Mouse (Mus musculus): ENCODE measurements around the gene Padi4. TPM values are rescaled to one million over a fixed set of nuclear protein-coding genes. Genes with fewer than 3 reads are reported as not detected.

Padi4 gene
- total and polyA plus RNA-seq, 2 experiments from 2014 or later, result 0.06 TPM; not detected in 1

DNA sequence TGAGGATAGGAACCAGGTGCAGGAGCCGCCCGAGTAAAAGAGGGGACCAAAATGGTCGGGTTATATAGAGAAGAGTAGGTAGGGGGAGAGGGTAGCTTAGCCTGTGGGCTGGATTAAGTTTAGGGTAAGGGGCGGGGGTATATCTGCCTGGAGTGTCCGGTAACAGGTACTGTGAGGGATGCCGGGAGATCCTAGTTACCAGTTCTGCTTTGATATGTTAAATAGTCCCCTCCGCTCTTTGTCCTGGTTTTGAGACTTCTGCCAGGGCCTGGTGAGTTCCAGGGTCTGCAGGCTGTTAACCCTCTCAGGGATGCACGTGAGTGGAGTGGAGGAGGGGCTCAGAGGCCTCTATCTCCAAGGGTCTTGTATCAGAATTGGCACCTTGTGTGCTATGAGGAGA, 70.4 kb downstream of the Padi4 start:
- peak overlapping the region; percentile 87 for H3K4me2 ChIP-seq (ENCODE audit: low read depth)
- peaks cover 8% of the 10 kb centered on the region for H3K36me3 ChIP-seq (ENCODE audit: insufficient read depth)
- WGBS, result 7% methylated on average over 8 of the region's 8 CpGs
- H3K4me3 ChIP-seq (ENCODE audit: low read depth, low read length), result peak overlapping the region; percentile 96
- no peak overlapping the region for H3K27ac ChIP-seq (ENCODE audit: low read depth, low read length)
- H3K9ac ChIP-seq, result 0 out of 2 replicates have a peak overlapping the region, but pooled peaks have one; percentile 67
- no peaks in the 10 kb centered on the region for H3K9me3 ChIP-seq (ENCODE audit: low read length)
- no peak for DNase-seq
- no peak for ATAC-seq
- H3K27me3 ChIP-seq (ENCODE audit: insufficient read depth, low read length), result peaks cover 12% of the 10 kb centered on the region
- peaks cover 5% of the 10 kb centered on the region; the same call in 1 of the 2 replicates for H3K4me1 ChIP-seq (ENCODE audit: insufficient read depth)
- TF ChIP-seq CTCF (IDR thresholded peaks at IDR 0.05; ENCODE audit: low read depth), result no peak

- H3K36me3 ChIP-seq (ENCODE audit: insufficient read depth), result no peaks in the 10 kb centered on the region
- H3K4me1 ChIP-seq (ENCODE audit: insufficient read depth), result peaks cover 5% of the 10 kb centered on the region; the same call in 1 of the 2 replicates
- peak; percentile 73 for ATAC-seq
- peak overlapping the region; percentile 67 for H3K9ac ChIP-seq
- H3K27me3 ChIP-seq (ENCODE audit: insufficient read depth, low read length), result peaks cover 12% of the 10 kb centered on the region
- H3K4me3 ChIP-seq (ENCODE audit: low read depth, low read length), result peak overlapping the region; percentile 96
- 2% methylated on average over 34 of the region's 68 CpGs for WGBS
- no peaks in the 10 kb centered on the region for H3K9me3 ChIP-seq (ENCODE audit: low read length)
- peak; percentile 85 for DNase-seq
- peak overlapping the region; percentile 93 for H3K27ac ChIP-seq (ENCODE audit: low read depth, low read length)
- TF ChIP-seq CTCF (IDR thresholded peaks at IDR 0.05; ENCODE audit: low read depth), result no peak
- H3K4me2 ChIP-seq (ENCODE audit: low read depth), result peak overlapping the region; percentile 87
These were observed 71.3 kb downstream of the Padi4 start for GRCm38 (mm10) chr4:140702611-140703327.

DNA sequence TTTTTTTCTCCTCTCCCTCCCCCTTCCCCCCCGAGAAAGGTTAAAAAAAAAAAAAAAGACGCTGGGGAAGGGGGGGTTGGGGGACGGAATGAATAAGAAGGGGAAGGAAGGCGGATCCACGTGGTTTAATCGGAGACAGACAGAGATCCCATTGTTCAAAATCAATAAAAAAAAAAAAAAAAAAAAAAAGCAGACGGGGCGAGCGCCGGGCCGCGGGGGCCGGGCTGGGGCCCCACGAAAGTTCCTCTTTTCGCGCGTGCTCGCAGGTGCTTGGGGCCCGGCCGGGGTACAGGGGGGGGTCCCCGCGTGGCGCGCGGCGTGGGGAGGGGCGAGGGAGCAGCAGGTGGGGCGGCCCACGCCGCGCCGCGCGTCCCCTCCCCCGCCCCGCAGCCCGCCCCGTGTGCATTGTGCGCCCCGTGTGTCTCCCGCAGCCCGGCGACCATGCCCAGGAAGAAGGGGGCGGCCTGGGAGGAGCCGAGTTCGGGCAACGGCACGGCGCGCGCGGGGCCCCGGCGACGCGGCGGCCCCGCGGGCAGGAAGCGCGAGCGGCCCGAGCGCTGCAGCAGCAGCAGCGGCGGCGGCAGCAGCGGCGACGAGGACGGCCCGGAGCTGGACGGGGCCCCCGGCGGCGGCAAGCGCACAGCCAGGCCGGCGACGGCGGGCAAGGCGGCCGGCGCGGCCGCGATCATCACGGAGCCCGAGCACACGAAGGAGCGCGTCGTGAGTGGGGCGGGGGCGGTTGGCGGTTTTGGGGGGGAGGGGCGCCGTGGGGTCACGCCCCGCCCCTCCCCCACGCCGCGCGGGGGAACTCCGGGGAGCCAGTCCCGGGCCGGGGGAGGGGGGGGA, 72.1 kb downstream of the Padi4 start:
- Histone ChIP-seq H3K36me3 (ENCODE audit: insufficient read depth) (no peaks in the 10 kb centered on the region), H3K27ac (ENCODE audit: low read depth, low read length) (peak overlapping the region; percentile 93), H3K4me1 (ENCODE audit: insufficient read depth) (peaks cover 5% of the 10 kb centered on the region; the same call in 1 of the 2 replicates), H3K4me3 (ENCODE audit: low read depth, low read length) (peak overlapping the region; percentile 96), H3K9me3 (ENCODE audit: low read length) (no peaks in the 10 kb centered on the region), H3K4me2 (ENCODE audit: low read depth) (peak overlapping the region; percentile 87), H3K9ac (peak overlapping the region; percentile 67), H3K27me3 (ENCODE audit: insufficient read depth, low read length) (peaks cover 12% of the 10 kb centered on the region)
- TF ChIP-seq CTCF (IDR thresholded peaks at IDR 0.05; ENCODE audit: low read depth), result no peak
- under 1% methylated on average over 58 of the region's 107 CpGs for WGBS
- peak; percentile 18 for ATAC-seq
- no peak for DNase-seq

DNA sequence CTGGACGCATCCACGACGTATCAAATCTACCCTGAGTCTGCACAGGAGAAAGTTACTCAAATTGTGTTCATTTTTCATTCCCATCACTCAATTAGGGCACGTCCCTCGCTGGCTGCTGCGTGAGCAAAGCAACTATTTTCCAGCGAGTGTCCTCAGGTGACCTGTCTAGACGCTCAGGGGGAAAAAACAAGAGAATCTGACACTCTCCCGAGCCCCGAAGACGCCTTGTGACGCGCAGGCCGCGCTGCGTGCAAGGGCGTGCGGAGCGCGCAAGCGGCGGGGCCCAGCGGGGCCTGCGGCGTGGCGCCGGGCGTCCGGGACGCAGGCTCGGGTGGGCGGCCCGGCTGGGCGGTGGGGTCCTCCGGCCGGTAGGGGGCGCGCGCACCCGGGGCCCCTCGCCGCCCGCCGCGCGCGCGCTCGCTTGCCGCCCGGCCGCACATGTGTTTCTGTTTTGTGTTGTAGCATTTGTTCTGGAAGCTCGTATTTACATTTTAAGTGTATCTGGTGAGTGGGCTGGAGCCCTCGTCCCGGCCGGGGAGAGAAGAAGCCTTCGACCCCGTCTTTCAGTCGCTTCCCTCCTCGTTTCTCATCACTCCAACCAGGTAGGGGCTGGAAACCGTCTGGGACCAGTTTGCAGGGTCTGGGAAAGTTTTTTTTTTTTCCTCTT, 72.9 kb downstream of the Padi4 start:
- H3K27ac ChIP-seq (ENCODE audit: low read depth, low read length), result peak overlapping the region; percentile 93
- no peaks in the 10 kb centered on the region for H3K36me3 ChIP-seq (ENCODE audit: insufficient read depth)
- H3K4me2 ChIP-seq (ENCODE audit: low read depth), result peak overlapping the region; percentile 87
- peak overlapping the region; percentile 67 for H3K9ac ChIP-seq
- DNase-seq, result peak; percentile 86
- H3K4me1 ChIP-seq (ENCODE audit: insufficient read depth), result peaks cover 5% of the 10 kb centered on the region; the same call in 1 of the 2 replicates
- H3K27me3 ChIP-seq (ENCODE audit: insufficient read depth, low read length), result peaks cover 12% of the 10 kb centered on the region
- ATAC-seq, result peak; percentile 80
- TF ChIP-seq CTCF (IDR thresholded peaks at IDR 0.05; ENCODE audit: low read depth), result peak; percentile 19; the same call in 1 of the 2 replicates
- peak overlapping the region; percentile 96 for H3K4me3 ChIP-seq (ENCODE audit: low read depth, low read length)
- no peaks in the 10 kb centered on the region for H3K9me3 ChIP-seq (ENCODE audit: low read length)
- WGBS, result 1% methylated on average over 58 of the region's 61 CpGs

DNA sequence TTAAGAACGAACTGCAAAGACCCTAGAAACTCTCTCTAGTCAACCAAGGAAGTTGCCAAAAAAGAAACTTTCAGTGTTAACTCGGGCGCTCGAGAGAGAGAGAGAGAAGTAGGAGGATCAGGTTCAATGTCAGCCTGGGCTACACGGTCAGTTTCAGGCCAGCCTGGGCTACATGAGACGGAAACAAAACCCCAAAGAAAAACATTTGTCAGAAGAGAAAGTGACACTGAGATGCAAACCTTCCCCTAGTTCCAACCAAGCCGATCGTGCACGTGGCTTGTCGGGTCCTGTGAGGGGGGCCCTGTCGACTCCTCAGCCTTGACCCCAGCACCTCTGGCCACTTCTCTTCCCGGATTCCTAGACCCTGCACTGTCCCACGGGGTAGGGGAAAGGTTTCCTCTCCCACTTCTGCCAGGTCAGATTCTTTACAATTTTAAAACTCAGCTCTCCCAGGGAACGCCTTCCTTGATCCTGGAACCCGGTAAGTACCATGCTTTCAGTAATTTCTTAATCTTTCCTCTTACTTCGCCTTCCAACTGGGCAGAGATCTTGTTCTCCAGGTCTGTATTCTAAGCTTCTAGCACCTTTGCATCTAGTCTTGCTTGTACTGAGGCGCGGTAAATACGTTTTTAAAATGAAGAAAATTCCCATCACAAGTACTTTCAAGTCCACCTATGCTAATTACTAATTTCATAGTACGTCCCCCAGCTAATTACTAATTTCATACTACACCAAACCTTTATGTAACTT, 73.6 kb downstream of the Padi4 start, which contains the start of gene Rcc2:
Gene Rcc2, plus strand, starts transcription at position 273 of the 750 bp plus-strand sequence.
- ATAC-seq (no peak), DNase-seq (no peak)
- peak within 1 kb of the TSS; percentile 67 for H3K9ac ChIP-seq
- H3K27ac ChIP-seq (ENCODE audit: low read depth, low read length), result peak within 1 kb of the TSS; percentile 93
- peak within 1 kb of the TSS; percentile 96 for H3K4me3 ChIP-seq (ENCODE audit: low read depth, low read length)
- H3K9me3 ChIP-seq (ENCODE audit: low read length), result no peaks in the 10 kb centered on the region
- H3K27me3 ChIP-seq (ENCODE audit: insufficient read depth, low read length), result peaks cover 12% of the 10 kb centered on the region
- WGBS, result 8% methylated on average over 20 of the region's 20 CpGs
- peak within 1 kb of the TSS; percentile 87 for H3K4me2 ChIP-seq (ENCODE audit: low read depth)
- H3K4me1 ChIP-seq (ENCODE audit: insufficient read depth), result peaks cover 5% of the 10 kb centered on the region; the same call in 1 of the 2 replicates
- H3K36me3 ChIP-seq (ENCODE audit: insufficient read depth), result no peaks in the 10 kb centered on the region
- TF ChIP-seq CTCF (IDR thresholded peaks at IDR 0.05; ENCODE audit: low read depth), result no peak
